Mouse (Mus musculus): ENCODE results near the gene Arhgap25.

DNA sequence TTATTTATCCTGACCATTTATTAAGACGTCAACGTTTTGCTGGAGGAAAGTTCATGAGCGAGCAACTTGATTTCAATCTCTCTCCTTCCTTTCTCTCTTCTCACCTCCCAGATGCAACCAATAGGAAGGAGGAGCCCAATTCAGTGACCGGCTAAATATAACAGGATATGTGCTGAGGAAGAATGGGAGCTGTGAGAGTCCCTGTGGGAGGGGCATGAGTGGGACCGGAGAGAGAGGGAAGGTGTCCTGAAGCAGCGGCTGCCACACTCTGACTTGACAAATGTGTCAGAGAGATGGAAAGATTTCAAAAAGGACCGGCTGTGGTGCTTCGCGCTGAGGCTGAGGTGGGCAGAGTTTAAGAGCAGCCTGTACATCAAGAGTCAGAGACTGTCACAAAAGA is 2.6 kb upstream of the Arhgap25 start:
- TF ChIP-seq POLR2A (IDR thresholded peaks at IDR 0.05; ENCODE audit: control insufficient read depth in 1 of 2, insufficient read depth in 1 of 2, low read depth in 1 of 2, low read length in 2 of 2, poor library complexity in 1 of 2): 0 out of 4 replicates have a peak, but pooled peaks of 1 of the 2 experiments have one; percentile 8
- no peak for TF ChIP-seq CTCF (IDR thresholded peaks at IDR 0.05 in 2 of 3, conservative IDR thresholded peaks at IDR 0.05 in 1 of 3; ENCODE audit: control insufficient read depth in 1 of 3, insufficient read depth in 1 of 3, low read depth in 2 of 3, low read length in 3 of 3, poor library complexity in 1 of 3, severe bottlenecking in 1 of 3)
- TF ChIP-seq TAL1 (IDR thresholded peaks at IDR 0.05; ENCODE audit: low read length): no peak
- no peak for TF ChIP-seq POLR2AphosphoS2 (IDR thresholded peaks at IDR 0.05; ENCODE audit: low read length)
- no peak for TF ChIP-seq RCOR1 (IDR thresholded peaks at IDR 0.05; ENCODE audit: low read depth, low read length)

All from MEL (cell line).